Mouse (Mus musculus) erythroblast, embryonic 14.5 days (primary cell): ENCODE data around the gene Gm15448.
"Not testable (repeated sequence)": the region's sequence is repeated elsewhere in the genome, so short reads cannot be mapped to it uniquely, and the experiment has no call there.

Experiments
- GATA1 ChIP-seq: IDR thresholded peaks from 2 replicates; pipeline ENCODE4 v1.6.1; 2012; ENCODE audit warnings: low read length, inconsistent platforms, mixed read lengths
- TAL1 ChIP-seq: IDR thresholded peaks from 3 replicates; pipeline ENCODE4 v1.6.1; 2012; ENCODE audit warnings: low read length, inconsistent platforms, mixed read lengths

GRCm38 (mm10) chr7:3875032-3875431 lies 49.5 kb upstream of the Gm15448 start:
- TF ChIP-seq TAL1, GATA1: not testable (repeated sequence)
